Mouse (Mus musculus): ENCODE results near the gene Mgll. TPM values are rescaled to one million over a fixed set of nuclear protein-coding genes. Genes with fewer than 3 reads are reported as not detected.

The Mgll gene
- 8.0 and 9.4 TPM in 2 replicates for polyA plus RNA-seq (2016; fragmentation: Nextera tagmentation; extraction: Ambion mirVana)

GRCm38 (mm10) chr6:88724313-88725195, at the start of gene Mgll:
Mgll (plus strand) TSS chr6:88724412.
- Histone ChIP-seq H3K4me1 (replicated peaks) (peaks cover 8% of the 10 kb centered on the region; the same call in 1 of the 2 replicates), H3K9ac (replicated peaks) (peak within 1 kb of the TSS; percentile 58)
- WGBS = under 1% methylated on average over 103 of the region's 105 CpGs

GRCm38 (mm10) chr6:88675815-88676214, 48.4 kb upstream of the Mgll start:
- H3K36me3 ChIP-seq = no peaks in the 10 kb centered on the region
- H3K4me1 ChIP-seq (replicated peaks) = no peaks in the 10 kb centered on the region
- no peaks in the 10 kb centered on the region for H3K27me3 ChIP-seq
- H3K9me3 ChIP-seq = no peaks in the 10 kb centered on the region
- H3K9ac ChIP-seq (replicated peaks) = no peak overlapping the region
- no peak for ATAC-seq (ENCODE audit: insufficient number of reproducible peaks, insufficient read depth, low FRiP score, low TSS enrichment, low read depth)
- no peak overlapping the region for H3K27ac ChIP-seq
- 85% methylated on average over 2 of the region's 2 CpGs for WGBS
- no peak overlapping the region for H3K4me2 ChIP-seq
- H3K4me3 ChIP-seq (replicated peaks) = no peak overlapping the region

More at GRCm38 (mm10) chr6:88724313-88725195, at the start of gene Mgll:
- Histone ChIP-seq H3K4me3 (replicated peaks) (peak within 1 kb of the TSS; percentile 67), H3K9me3 (no peaks in the 10 kb centered on the region), H3K27me3 (peaks cover 57% of the 10 kb centered on the region), H3K36me3 (no peaks in the 10 kb centered on the region), H3K4me2 (peak within 1 kb of the TSS; percentile 94), H3K27ac (peak within 1 kb of the TSS; percentile 35; the same call in 1 of the 2 replicates)
- ATAC-seq (ENCODE audit: insufficient number of reproducible peaks, insufficient read depth, low FRiP score, low TSS enrichment, low read depth) = peak; percentile 86

GRCm38 (mm10) chr6:88676753-88677736, 47.2 kb upstream of the Mgll start:
- Histone ChIP-seq H3K27me3 (no peaks in the 10 kb centered on the region), H3K9ac (replicated peaks) (no peak overlapping the region), H3K4me3 (replicated peaks) (no peak overlapping the region), H3K4me2 (no peak overlapping the region), H3K36me3 (no peaks in the 10 kb centered on the region), H3K27ac (no peak overlapping the region), H3K9me3 (no peaks in the 10 kb centered on the region), H3K4me1 (replicated peaks) (no peaks in the 10 kb centered on the region)
- 88% methylated on average over 6 of the region's 6 CpGs for WGBS
- ATAC-seq (ENCODE audit: insufficient number of reproducible peaks, insufficient read depth, low FRiP score, low TSS enrichment, low read depth) = no peak

- H3K4me2 ChIP-seq = no peak overlapping the region
- no peaks in the 10 kb centered on the region for H3K9me3 ChIP-seq
- H3K4me1 ChIP-seq (replicated peaks) = no peaks in the 10 kb centered on the region
- H3K4me3 ChIP-seq (replicated peaks) = no peak overlapping the region
- H3K27ac ChIP-seq = no peak overlapping the region
- no peak overlapping the region for H3K9ac ChIP-seq (replicated peaks)
- ATAC-seq (ENCODE audit: insufficient number of reproducible peaks, insufficient read depth, low FRiP score, low TSS enrichment, low read depth) = no peak
- H3K36me3 ChIP-seq = no peaks in the 10 kb centered on the region
- no peaks in the 10 kb centered on the region for H3K27me3 ChIP-seq
- 69% methylated on average over 2 of the region's 2 CpGs for WGBS
These were observed 46.5 kb upstream of the Mgll start for GRCm38 (mm10) chr6:88677738-88678137.

GRCm38 (mm10) chr6:88681026-88681425, 43.2 kb upstream of the Mgll start:
- 83% methylated on average over 3 of the region's 3 CpGs for WGBS
- Histone ChIP-seq H3K4me1 (replicated peaks) (no peaks in the 10 kb centered on the region), H3K9me3 (peaks cover under 1% of the 10 kb centered on the region; the same call in 1 of the 2 replicates), H3K36me3 (no peaks in the 10 kb centered on the region), H3K27ac (no peak overlapping the region), H3K27me3 (no peaks in the 10 kb centered on the region), H3K4me2 (no peak overlapping the region), H3K9ac (replicated peaks) (no peak overlapping the region), H3K4me3 (replicated peaks) (no peak overlapping the region)
- ATAC-seq (ENCODE audit: insufficient number of reproducible peaks, insufficient read depth, low FRiP score, low TSS enrichment, low read depth) = no peak

GRCm38 (mm10) chr6:88683380-88684053, 40.7 kb upstream of the Mgll start:
- H3K9ac ChIP-seq (replicated peaks) = no peak overlapping the region
- H3K36me3 ChIP-seq = no peaks in the 10 kb centered on the region
- H3K27me3 ChIP-seq = no peaks in the 10 kb centered on the region
- H3K27ac ChIP-seq = no peak overlapping the region
- H3K4me1 ChIP-seq (replicated peaks) = no peaks in the 10 kb centered on the region
- peaks cover 3% of the 10 kb centered on the region; the same call in 1 of the 2 replicates for H3K9me3 ChIP-seq
- H3K4me2 ChIP-seq = no peak overlapping the region
- 64% methylated on average over 7 of the region's 7 CpGs for WGBS
- no peak for ATAC-seq (ENCODE audit: insufficient number of reproducible peaks, insufficient read depth, low FRiP score, low TSS enrichment, low read depth)
- no peak overlapping the region for H3K4me3 ChIP-seq (replicated peaks)

- no peaks in the 10 kb centered on the region for H3K36me3 ChIP-seq
- peaks cover 3% of the 10 kb centered on the region; the same call in 1 of the 2 replicates for H3K9me3 ChIP-seq
- H3K27me3 ChIP-seq = no peaks in the 10 kb centered on the region
- H3K4me1 ChIP-seq (replicated peaks) = no peaks in the 10 kb centered on the region
- no peak overlapping the region for H3K4me2 ChIP-seq
- 88% methylated on average over 11 of the region's 11 CpGs for WGBS
- no peak overlapping the region for H3K9ac ChIP-seq (replicated peaks)
- ATAC-seq (ENCODE audit: insufficient number of reproducible peaks, insufficient read depth, low FRiP score, low TSS enrichment, low read depth) = no peak
- no peak overlapping the region for H3K4me3 ChIP-seq (replicated peaks)
- no peak overlapping the region for H3K27ac ChIP-seq
These were observed 36.0 kb upstream of the Mgll start for GRCm38 (mm10) chr6:88688171-88688570.

- 73% methylated on average over 3 of the region's 3 CpGs for WGBS
- Histone ChIP-seq H3K9me3 (peaks cover 3% of the 10 kb centered on the region; the same call in 1 of the 2 replicates), H3K4me3 (replicated peaks) (no peak overlapping the region), H3K4me1 (replicated peaks) (no peaks in the 10 kb centered on the region), H3K9ac (replicated peaks) (no peak overlapping the region), H3K27ac (no peak overlapping the region), H3K4me2 (no peak overlapping the region), H3K27me3 (no peaks in the 10 kb centered on the region), H3K36me3 (no peaks in the 10 kb centered on the region)
- no peak for ATAC-seq (ENCODE audit: insufficient number of reproducible peaks, insufficient read depth, low FRiP score, low TSS enrichment, low read depth)
These were observed 35.5 kb upstream of the Mgll start for GRCm38 (mm10) chr6:88688712-88689111.

- H3K27me3 ChIP-seq = no peaks in the 10 kb centered on the region
- no peak overlapping the region for H3K4me3 ChIP-seq (replicated peaks)
- no peaks in the 10 kb centered on the region for H3K4me1 ChIP-seq (replicated peaks)
- ATAC-seq (ENCODE audit: insufficient number of reproducible peaks, insufficient read depth, low FRiP score, low TSS enrichment, low read depth) = no peak
- H3K9me3 ChIP-seq = peaks cover 3% of the 10 kb centered on the region; the same call in 1 of the 2 replicates
- H3K4me2 ChIP-seq = no peak overlapping the region
- no peak overlapping the region for H3K9ac ChIP-seq (replicated peaks)
- no peak overlapping the region for H3K27ac ChIP-seq
- H3K36me3 ChIP-seq = no peaks in the 10 kb centered on the region
- 77% methylated on average over 3 of the region's 3 CpGs for WGBS
These were observed 34.0 kb upstream of the Mgll start for GRCm38 (mm10) chr6:88690211-88690610.

- Histone ChIP-seq H3K27ac (no peak overlapping the region), H3K36me3 (no peaks in the 10 kb centered on the region), H3K4me3 (replicated peaks) (no peak overlapping the region), H3K4me1 (replicated peaks) (no peaks in the 10 kb centered on the region), H3K4me2 (no peak overlapping the region), H3K9ac (replicated peaks) (no peak overlapping the region), H3K9me3 (no peaks in the 10 kb centered on the region), H3K27me3 (no peaks in the 10 kb centered on the region)
- ATAC-seq (ENCODE audit: insufficient number of reproducible peaks, insufficient read depth, low FRiP score, low TSS enrichment, low read depth) = no peak
- 74% methylated on average over 2 of the region's 2 CpGs for WGBS
These were observed 32.9 kb upstream of the Mgll start for GRCm38 (mm10) chr6:88691361-88691760.
